Mouse (Mus musculus): Measurements from ENCODE around the gene 9030612E09Rik.

DNA sequence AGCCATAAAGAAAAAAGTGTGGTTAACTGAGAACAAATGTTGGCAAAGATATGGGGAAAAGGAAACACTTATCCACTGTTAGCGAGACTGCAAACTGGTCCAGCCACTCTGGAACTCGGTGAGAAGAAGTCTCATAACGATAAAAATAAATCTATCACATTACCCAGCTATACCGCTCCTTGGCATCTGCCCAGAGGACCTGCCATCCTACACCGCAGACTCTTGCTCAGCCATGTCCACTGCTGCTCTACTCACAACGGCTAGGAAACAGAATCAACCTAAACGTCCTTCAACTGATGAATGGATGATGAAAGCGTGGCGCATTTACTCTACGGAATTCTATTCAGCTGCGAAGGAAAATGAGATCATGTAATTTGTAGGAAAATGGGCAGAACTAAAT lies 26.0 kb upstream of the 9030612E09Rik start:
- TF ChIP-seq CTCF (IDR thresholded peaks at IDR 0.05; ENCODE audit: extremely low read depth, insufficient read depth, insufficient read length, insufficient replicate concordance) (no peak), POLR2A (IDR thresholded peaks at IDR 0.05; ENCODE audit: low read depth, low read length) (no peak)

Measured in spleen, adult 2 months (tissue).